Mouse (Mus musculus) layer of hippocampus, postnatal 36 days (tissue): ENCODE results near the gene Ppp1r8. TPM values are rescaled to one million over a fixed set of nuclear protein-coding genes. Genes with fewer than 3 reads are reported as not detected.
"Not testable (repeated sequence)": the region's sequence is repeated elsewhere in the genome, so short reads cannot be mapped to it uniquely, and the experiment has no call there.

Source experiments
- DNase-seq, 2 experiments: peaks; one replicate each; pipeline ENCODE4 v3.0.0; 2022
- total RNA-seq, 2 experiments: library from RNA; stranded (reverse); gene quantifications; 2 replicates each; pipeline ENCODE4 v1.2.3; 2021

Ppp1r8 gene
- total RNA-seq, 2 experiments from 2014 or later: 40.3 to 41.9 TPM

DNA sequence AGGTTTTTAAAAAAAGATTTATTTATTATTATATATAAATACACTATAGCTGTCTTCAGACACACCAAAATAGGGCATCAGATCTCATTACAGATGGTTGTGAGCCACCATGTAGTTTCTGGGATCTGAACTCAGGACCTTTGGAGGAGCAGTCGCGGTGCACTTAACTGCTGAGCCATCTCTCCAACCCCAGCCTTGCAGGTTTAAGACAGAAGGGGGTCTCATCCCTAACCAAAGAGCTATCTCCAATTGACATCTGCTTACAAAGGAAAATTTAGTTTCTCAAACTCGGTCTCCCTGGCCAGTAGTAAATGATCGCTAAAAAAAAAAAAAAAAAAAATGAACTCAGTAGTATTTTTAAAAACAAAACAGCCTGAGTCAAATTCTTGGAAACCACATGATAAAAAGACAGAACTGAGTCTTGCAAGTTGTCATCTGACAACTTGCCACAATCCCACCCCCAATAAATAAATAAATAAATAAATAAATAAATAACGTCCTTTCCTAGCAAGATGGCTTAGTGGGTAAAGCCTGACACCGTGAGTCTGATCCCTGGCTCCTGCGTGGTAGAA lies 36.3 kb downstream of the Ppp1r8 start:
- no peak for DNase-seq

DNA sequence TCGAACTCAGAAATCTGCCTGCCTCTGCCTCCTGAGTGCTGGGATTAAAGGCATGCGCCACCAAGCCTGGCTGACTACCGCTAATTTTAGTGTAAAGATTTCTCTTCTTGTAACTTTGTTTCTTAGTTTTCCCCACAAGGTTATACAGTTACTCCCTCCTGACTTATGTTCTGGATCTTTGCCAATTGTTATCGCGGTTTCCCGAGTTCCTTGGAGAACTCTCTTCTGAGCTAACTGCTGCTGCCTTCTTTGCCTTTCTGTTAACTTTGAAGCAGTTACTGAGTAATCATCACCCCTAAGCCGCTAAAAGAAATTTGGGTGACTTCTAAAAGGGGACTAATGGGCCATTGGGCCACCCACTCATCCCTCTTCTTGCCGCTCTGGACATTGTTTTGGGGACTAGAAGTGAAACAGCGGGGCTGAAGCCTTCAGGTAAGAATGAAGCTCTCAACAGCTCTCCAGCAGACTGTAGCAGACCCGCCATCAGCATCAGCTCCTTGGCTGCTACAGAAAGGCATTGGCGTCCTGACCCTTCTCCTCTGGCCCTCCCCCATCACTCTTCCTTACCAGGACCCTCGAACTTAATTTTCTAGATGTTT lies 37.3 kb downstream of the Ppp1r8 start:
- no peak for DNase-seq

DNA sequence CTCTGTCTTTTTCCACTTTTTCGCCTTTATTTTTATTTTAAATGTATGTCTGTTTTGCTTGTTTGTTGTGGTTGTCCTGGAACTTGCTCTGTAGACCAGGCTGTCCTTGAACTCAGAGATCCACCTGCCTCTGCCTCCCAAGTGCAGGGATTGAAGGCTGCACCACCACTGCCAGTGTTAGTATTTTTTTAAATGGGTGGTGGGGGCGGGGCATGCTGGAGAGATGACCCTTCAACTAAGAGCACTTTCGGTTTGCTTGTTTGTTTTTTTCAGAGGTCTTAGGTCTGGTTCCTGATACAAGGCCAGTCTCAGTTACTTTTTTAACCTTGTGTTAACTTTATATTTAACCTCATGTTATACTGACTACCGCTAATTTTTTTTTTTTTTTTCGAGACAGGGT lies 37.8 kb downstream of the Ppp1r8 start:
- DNase-seq: no peak

DNA sequence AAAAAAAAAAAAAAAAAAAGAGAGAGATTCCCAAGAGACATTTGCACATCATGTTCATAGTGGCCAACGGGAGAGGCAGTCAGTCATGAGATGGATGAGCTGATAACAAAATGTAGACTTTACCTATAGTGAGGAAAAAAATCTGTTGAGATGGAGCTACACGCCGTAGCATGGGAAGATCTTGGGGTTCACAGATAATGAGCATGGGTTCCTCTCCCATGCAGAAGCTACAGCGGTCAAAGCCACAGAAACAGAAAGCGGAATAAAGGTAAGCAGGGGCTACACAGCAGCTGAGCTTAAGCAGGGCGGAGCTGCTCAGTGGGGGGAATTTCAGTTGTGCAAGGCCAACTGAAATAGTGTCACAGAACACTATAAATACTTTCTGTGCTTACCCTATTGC lies 38.6 kb downstream of the Ppp1r8 start:
- DNase-seq: no peak

DNA sequence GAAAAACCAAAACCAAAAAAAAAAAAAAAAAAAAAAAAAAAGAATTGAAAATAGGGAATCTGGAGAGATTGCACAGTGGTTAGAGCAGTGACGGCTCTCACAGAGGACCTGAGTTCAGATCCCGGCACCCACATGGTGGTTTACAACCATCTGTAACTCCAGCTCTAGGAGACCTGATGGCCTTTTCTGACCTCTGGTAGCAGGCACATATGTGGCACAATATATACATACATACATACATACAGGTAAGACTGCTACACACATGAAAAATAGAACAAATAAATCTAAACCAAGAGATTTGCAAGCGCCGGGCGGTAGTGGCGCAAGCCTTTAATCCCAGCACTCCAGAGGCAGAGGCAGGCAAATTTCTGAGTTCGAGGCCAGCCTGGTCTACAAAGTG lies 39.1 kb downstream of the Ppp1r8 start:
- DNase-seq: no peak

DNA sequence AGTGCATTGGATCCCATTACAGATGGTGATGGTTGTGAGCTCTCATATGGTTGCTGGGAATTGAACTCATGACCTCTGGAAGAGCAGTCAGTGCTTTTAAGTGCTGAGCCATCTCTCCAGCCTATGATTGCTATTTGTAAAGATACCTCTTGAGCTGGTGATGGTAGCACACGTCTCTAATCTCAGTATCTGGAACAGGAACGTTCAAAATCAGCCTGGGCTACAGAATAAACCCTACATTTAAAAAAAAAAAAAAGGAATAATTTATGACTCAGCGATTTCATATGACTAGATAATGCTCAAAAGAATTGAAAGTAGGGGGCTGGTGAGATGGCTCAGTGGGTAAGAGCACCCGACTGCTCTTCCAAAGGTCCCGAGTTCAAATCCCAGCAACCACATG lies 39.8 kb downstream of the Ppp1r8 start:
- DNase-seq: no peak

DNA sequence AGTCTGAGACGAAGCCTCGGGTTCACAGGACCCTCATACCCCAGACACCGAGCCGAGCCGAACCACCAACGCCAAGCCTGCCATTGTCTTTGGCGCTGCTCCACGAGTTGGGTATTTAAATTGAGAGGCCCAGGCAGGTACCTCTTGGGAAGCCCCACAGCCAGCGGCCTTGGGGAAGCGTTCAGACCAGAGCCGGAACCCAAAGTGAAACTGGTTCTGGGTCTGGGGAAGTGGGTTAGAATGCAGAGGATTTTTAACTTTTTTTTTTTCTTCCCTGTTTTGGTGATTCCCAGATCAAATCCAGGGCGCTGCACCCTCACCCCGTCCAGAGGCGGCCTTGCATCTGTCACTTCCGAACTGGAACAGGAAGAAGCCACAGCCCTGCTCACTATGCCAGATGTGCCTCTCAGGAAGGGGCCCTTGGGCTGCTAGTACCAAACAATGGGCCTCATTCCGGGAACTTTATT lies 40.8 kb downstream of the Ppp1r8 start:
- no peak for DNase-seq

DNA sequence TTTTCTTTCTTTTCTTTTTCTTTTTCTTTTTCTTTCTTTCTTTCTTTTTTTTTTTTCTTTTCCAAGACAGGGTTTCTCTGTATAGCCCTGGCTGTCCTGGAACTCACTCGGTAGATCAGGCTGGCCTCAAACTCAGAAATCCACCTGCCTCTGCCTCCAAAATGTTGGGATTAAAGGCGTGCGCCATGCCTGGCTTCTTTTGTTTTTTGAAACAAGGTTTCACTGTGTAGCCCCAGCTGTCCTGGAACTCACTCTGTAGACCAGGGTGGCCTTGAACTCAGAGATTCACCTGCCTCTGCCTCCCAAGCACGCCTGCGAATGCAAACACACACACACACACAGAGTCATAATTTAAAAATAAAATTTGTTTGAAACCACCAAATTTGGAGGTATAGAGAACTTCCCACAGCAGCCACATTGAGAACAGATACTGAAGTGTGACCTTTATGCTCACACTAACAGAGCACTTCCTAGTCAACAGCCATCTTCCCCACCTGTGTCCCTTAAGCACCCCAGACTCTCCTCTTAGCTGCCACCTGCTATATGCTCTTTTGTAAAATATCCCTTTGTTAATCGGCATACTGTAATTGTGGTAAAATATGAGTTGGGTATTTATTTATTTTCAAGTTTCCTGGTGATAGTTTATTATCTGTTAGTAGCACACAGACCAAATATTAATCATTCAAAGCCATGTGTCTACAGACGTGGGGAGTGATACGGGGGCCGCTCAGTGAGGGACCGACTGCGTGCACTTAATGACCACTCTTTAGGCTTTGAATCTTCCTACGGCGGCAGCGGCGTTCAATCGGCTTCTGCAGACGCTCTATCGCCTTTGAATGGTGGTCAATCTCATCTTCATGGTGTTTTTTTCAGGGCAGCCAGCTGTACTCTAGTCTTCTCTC lies 41.5 kb downstream of the Ppp1r8 start:
- no peak for DNase-seq

DNA sequence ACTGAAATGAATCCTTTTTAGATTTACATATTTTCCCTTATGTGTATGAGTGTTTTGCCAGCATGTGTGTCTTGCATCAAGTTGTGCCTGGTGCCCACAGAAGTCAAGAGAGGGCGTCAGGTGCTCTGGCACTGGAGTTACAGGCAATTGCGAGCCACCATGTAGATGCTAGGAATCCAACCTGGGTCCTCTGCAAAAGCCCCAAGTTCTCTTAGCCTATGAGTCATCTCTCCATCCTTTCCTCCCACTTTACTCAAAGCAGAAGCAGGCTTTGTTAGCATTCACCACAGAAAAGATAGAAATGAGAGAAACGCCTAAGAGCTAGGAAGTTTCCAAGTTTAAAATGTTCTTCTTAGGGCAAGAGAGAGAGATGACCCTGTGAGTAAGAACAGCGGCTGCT lies 43.1 kb downstream of the Ppp1r8 start:
- no peak for DNase-seq

DNA sequence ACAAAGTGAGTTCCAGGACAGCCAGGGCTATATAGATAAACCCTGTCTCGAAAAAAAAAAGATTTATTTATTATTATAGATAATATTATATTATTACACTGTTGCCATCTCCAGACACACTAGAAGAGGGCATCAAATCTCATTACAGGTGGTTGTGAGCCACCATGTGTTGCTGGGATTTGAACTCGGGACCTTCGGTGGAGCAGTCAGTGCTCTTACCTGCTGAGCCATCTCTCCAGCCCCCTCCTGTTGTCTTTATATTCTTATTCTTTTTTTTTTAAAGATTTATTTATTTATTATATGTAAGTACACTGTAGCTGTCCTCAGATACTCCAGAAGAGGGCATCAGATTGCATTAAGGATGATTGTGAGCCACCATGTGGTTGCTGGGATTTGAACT lies 44.3 kb downstream of the Ppp1r8 start:
- DNase-seq: not testable (repeated sequence)

DNA sequence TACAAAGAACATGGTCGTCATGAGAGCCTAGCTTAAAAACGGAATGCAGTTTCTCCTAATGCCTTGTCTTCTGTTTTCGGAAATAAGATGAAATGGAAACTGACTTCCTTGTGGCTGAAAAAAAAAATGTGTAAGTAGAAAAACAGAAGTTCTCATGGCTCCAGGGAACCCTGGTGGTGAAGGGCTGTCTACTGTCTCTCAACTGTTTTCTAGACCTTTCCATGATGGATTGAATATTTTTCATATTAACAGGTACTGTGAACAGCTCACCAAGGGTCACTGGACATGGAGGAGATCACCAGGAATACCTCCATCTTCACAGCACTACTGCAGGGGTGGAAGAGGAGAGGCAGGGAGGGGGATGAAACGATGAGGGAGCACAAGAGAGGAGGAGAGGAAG lies 44.9 kb downstream of the Ppp1r8 start:
- DNase-seq: no peak

DNA sequence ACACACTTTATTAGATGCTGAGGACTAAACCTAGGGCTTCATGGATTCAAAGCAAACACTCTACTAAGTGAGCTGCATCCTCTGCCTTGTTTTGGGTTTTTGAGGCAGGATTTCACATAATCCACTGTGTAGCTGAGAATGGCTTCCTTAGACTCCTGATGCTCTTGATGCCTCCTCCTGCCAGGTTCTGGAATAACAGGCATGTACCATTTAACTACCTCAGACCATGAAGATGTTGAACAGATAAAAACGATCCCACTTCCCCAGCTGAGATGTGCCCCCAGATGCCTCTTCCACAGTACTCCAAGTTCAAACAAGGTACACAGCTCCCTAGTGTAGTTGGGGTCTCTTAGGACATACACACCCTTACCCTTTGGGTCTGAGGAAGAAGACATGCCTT lies 45.5 kb downstream of the Ppp1r8 start:
- no peak for DNase-seq

DNA sequence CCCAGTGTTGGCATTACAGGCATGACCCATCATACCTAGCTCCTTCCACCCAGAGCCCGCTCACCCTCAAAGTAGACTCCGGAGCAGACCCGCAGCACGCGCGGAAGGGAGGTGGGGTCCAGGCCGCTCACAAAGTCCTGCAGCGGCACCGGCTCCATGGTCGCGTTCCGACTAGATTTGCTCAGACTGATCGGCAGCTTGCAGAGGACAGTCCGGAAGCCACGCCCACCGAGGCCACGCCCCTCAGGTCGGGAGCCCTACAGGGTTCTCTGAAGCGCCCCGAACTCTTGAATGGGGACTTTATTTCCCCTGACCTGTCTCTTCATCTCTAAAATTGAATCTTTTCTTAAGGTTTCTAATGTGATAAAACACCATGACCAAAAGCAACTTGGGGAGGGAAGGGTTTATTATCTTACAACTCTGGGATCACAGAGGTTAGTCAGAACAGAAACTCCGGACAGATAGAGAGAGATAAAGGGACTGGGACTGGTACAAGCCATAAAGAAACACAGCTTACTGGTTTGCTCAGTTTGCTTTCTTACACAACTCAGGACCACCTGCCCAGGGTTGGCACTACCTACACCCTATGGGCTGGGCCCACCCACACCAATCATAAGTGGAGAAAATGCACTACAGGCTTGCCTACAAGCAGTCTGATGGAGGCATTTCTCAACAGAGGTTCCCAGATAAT lies 46.6 kb downstream of the Ppp1r8 start, which contains the start of gene Themis2:
Gene Themis2, minus strand, starts transcription at position 192 of the 691 bp plus-strand sequence.
- DNase-seq: peak in 1 of 2 experiments; percentile 30

DNA sequence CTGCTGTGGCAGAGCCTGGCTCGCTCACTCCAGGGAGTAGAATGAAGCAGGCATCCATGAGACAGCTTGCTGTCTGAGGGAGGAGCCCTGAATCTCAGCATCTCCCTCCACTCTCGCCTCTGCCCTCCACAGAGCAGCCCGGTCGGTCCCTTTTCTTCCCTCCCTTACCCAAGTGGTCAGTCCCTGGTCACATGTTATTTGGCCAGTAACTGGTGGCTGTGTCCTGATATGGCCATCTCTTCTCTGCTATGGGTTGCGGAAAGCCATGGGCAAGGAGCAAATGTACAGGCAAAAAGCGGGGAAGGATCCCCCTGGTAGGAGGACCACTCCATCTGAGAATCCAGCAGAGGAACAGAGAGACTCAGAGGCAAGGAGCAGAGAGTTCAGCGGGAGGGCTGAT lies 47.8 kb downstream of the Ppp1r8 start:
- DNase-seq: no peak

DNA sequence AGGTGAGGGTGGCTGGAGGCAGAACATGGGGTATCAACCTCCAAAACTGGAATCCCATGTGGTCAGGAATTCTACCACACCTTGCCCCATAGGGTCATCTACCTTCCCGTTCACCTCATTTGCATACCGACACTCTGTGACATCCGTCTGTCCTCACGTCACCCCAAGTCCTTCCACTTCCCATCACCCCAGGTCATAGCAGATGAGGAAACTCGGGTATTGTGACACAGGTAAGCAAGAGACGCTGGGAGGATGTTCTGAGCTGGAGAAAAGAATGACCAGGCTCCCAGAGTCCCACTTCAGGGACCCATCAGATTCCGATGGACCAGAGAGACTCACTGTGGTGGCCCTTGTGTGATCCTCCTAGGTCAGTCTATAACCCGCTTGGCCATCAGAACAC lies 48.2 kb downstream of the Ppp1r8 start:
- DNase-seq: no peak

DNA sequence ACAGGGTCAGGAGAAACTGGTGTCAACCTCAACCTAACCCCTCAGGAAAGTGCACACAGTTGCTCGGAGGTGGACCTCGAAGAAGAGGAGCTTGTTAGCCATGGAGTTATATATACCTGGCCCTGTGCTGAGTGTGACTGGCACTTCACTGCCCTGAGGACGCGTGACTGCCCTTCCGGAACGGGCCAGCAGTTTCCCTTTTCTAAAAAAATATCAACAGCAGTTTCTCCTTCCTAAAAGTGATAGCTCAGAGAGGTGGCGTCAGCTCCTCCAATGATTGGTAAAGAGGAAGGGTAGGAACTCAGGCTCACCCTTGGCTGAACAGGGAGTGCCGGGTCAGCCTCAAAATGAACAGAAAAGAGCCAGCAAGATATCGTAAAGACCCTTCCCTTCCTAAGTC lies 48.9 kb downstream of the Ppp1r8 start:
- no peak for DNase-seq

DNA sequence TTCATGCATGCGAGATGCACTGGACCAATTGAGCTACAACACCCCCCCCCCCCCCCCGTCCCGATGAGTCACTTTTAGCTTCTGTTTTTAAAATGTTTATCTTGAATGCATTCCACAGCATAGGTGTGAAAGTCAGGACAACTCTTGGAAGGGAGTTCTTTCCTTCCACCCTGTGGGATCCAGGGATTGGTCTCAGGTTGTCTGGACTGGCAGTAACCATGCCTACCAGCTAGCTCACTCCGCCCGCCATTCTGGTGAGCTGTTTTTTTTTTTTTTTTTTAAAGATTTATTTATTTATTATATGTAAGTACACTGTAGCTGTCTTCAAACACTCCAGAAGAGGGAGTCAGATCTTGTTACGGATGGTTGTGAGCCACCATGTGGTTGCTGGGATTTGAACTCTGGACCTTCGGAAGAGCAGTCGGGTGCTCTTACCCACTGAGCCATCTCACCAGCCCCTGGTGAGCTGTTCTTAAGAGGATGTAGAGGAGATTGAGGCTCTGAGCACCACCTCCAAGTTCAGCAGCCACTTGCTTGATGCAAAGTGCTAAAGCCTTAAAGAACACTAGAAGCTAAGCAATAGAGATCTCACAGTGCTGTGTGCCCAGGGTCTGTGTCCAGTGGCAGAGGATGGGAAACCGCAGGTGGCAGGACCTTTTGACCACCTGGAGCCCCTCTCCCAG lies 49.5 kb downstream of the Ppp1r8 start:
- DNase-seq: not testable (repeated sequence)

DNA sequence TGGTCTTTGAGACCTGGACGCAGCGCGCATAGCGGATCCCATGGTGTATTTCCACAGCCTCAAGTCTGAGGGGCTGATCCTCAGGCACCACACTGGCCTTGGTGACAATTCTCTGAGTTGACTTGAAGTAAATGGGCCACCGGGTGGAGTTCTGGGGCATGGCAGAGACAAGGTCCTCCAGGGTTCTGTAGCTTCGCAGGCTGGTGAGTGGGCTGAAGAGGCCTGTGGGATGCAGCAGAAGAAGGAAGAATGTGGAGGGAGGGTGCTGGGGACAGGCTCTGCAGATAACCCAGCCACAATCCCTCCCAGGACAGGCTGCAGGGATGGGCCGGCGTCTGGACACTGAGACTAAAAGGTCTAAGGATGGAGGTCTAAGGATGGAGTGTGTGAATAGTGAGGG lies 53.2 kb downstream of the Ppp1r8 start:
- no peak for DNase-seq

DNA sequence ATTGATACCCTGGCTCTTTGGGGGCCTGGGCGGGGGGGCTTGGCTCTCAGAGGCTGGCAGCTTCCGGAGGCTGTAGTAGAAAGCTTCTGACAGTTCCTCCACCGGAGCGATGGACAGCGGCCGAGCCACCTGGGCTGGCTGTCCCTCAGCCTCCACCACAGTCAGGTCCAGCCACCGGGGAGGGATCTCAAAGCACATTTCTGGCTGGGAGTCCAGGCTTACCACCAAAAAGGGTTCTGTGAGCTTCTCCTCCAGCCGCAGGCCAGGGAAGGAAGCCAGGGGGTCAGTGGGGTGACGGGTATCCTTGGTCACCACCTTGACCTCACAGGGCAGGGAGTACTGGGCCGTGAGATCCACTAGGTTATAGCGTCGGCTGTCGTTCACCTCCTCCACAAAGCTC lies 57.7 kb downstream of the Ppp1r8 start:
- DNase-seq: no peak

DNA sequence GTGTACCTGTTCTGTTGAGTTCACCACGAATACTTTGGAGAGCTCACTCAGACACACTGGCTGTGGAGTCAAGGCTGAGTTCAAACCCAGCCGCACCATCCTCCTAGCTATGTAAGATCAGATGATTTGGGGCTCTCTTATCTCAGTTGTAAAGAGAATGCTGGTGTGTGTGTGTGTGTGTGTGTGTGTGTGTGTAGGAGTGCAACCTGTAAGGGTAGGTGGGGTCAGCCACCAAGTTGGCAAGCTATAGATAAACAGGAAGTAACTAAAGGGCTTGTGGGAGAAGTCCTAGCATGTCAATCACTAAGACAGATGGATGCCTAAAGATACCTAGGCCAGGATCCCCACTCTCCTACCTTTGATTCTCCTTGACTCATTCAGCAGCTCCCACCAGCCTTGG lies 59.2 kb downstream of the Ppp1r8 start:
- no peak for DNase-seq

DNA sequence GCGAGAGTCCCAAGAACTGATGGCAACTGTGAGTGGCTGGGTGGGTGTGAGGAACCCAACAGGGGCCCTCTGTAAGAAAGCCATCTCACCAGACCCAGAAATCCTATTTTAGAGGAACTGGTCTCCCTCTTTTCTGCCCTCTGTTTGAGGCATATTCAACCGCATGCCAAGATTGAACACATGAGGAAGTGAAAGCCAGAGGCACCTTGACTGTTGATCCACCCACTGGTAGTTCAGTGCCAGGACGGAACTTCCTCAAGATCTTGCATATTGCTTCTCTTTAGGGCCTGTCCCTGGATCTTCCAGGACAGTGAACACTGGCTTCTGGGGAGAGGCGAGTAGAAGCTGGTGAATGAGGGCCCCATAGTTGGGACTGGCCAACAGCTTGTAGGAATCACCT lies 62.7 kb downstream of the Ppp1r8 start:
- no peak for DNase-seq

DNA sequence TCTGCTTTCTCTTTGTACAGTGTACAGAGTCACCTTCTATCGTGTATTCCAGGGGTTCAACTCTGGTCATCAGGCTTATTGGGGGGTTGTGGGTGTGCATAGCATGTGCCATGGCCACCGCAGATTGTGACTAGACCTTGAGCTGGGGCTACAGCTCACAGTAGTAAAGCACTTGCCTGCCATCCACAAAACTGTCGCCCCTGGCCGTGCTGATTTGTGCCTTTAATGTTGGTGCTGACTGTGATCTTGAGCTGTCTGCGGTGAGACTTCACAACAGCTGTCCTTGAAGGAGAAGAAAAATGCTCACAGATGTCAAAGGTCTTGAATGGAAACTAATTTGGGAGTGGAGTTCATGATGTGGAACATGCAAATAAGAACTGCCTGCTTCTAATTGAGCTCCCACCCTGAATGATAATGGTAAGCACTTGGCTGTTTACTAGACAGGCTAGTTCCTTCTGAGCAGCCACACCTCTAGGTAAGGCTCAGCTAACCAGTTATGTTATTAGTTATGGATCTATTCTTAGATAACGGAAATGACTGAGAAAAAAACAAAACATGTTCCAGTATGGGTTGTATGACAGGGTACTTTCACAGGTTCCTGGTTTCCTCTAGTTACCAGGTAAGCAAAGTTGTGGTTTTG lies 64.3 kb downstream of the Ppp1r8 start:
- no peak for DNase-seq
